Mouse (Mus musculus) ES-CJ7 (cell line): Measurements from ENCODE around the gene Alkbh2.

ENCODE experiments used
- DNase-seq: peaks from one replicate; pipeline ENCODE4 v3.0.0; 2011; ENCODE audit warnings: low read depth, low spot score

Gene Alkbh2

GRCm38 (mm10) chr5:114146028-114146888 is 18.2 kb upstream of the Alkbh2 start, which contains the start of gene Acacb:
Gene Acacb (plus strand): TSS chr5:114146535.
- DNase-seq: peak; percentile 50

- no peak for DNase-seq
Measured at GRCm38 (mm10) chr5:114139175-114139574, 11.2 kb upstream of the Alkbh2 start.

- DNase-seq: no peak
Measured at GRCm38 (mm10) chr5:114138277-114139164, 10.5 kb upstream of the Alkbh2 start.

GRCm38 (mm10) chr5:114137481-114138276 is 9.7 kb upstream of the Alkbh2 start:
- DNase-seq: no peak

GRCm38 (mm10) chr5:114135516-114135915 is 7.5 kb upstream of the Alkbh2 start:
- no peak for DNase-seq

GRCm38 (mm10) chr5:114134091-114134534 is 6.1 kb upstream of the Alkbh2 start:
- peak; percentile 50 for DNase-seq

GRCm38 (mm10) chr5:114132841-114133240 is 4.8 kb upstream of the Alkbh2 start:
- no peak for DNase-seq

GRCm38 (mm10) chr5:114131521-114131840 is 3.5 kb upstream of the Alkbh2 start:
- DNase-seq: peak; percentile 67

GRCm38 (mm10) chr5:114130698-114131520 is 2.9 kb upstream of the Alkbh2 start:
- peak; percentile 93 for DNase-seq

GRCm38 (mm10) chr5:114130211-114130605 is 2.2 kb upstream of the Alkbh2 start, which contains the start of gene Ung:
Gene Ung (plus strand): TSS chr5:114130386.
- peak; percentile 88 for DNase-seq

- peak; percentile 61 for DNase-seq
Measured at GRCm38 (mm10) chr5:114129550-114130210, 1.7 kb upstream of the Alkbh2 start.

- DNase-seq: peak; percentile 81
Measured at GRCm38 (mm10) chr5:114126499-114127244, 1.3 kb downstream of the Alkbh2 start.

GRCm38 (mm10) chr5:114126008-114126407 is 2.0 kb downstream of the Alkbh2 start:
- no peak for DNase-seq

GRCm38 (mm10) chr5:114119806-114120205 is 8.2 kb downstream of the Alkbh2 start:
- no peak for DNase-seq

- DNase-seq: no peak
Measured at GRCm38 (mm10) chr5:114116586-114116985, 11.4 kb downstream of the Alkbh2 start.

- no peak for DNase-seq
Measured at GRCm38 (mm10) chr5:114115030-114115429, 13.0 kb downstream of the Alkbh2 start.

- DNase-seq: peak; percentile 56
Measured at GRCm38 (mm10) chr5:114113334-114113733, 14.7 kb downstream of the Alkbh2 start.

GRCm38 (mm10) chr5:114106391-114106935 is 21.6 kb downstream of the Alkbh2 start:
- peak; percentile 42 for DNase-seq

- no peak for DNase-seq
Measured at GRCm38 (mm10) chr5:114102807-114103206, 25.2 kb downstream of the Alkbh2 start.
